Mouse (Mus musculus) embryonic fibroblast, embryonic 13.5 days (primary cell): ENCODE data around the gene Hivep1.
A peak's percentile ranks its signal among the peaks of the same experiment; 100 is the strongest.

Source experiments
- CTCF ChIP-seq: IDR thresholded peaks from 2 replicates; pipeline ENCODE4 v1.5.1; 2011; ENCODE audit warnings: mild to moderate bottlenecking, control low read depth, low read length, moderate library complexity, borderline replicate concordance; ENCODE audit not compliant: insufficient read depth
- POLR2A ChIP-seq: IDR thresholded peaks from 2 replicates; pipeline ENCODE4 v1.6.1; 2011; ENCODE audit warnings: low read depth, mild to moderate bottlenecking, control low read depth, low read length, moderate library complexity

DNA sequence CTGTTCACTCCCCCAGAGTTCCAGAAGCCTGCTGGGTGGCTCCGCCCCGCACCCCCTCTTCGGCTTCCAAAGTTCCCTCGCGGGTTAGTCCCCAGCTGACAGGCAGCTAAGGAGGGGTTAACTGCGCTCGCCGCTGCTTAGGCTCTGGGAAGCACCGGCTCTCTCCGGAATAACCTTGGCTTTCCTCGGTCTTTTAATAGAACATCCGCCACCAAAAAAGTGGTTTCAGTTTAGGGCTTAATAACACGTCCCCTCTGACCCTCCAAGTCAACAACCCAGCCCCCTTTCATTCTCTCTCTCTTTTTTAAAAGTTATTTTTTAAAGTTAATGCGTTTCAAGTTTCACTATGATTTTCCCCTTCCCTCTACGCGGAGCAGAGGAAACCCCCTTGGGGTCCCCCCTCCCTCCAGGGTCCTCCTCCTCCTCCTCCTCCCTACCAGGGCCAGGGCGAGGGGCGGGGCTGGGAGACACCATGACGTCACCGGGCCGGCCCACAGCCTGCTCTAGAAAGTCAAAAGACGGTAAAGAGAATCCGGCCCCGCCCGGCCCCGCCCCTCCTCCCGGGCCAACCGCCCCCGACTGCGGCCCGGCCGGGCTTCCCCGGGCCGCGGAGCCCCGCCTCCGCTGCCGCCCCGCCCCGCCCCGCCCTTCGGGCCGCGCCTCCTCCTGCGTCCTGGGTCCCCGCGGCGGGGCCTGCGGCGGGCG, 467 bp upstream of the Hivep1 start:
- TF ChIP-seq CTCF (no peak), POLR2A (0 out of 2 replicates have a peak, but pooled peaks have one; percentile 23)
